Mouse (Mus musculus) gastrocnemius, postnatal 10 days (tissue): ENCODE results near the gene Zfhx3. TPM values are rescaled to one million over a fixed set of nuclear protein-coding genes. Genes with fewer than 3 reads are reported as not detected.

Experiments used
- DNase-seq: peaks from one replicate; pipeline ENCODE4 v3.0.0; 2021; ENCODE audit warnings: mixed read lengths
- total RNA-seq, 2 experiments: library from RNA; stranded (reverse); gene quantifications; 2 replicates each; pipeline ENCODE4 v1.2.3; 2021

Zfhx3 gene
- total RNA-seq, 2 experiments from 2014 or later = 11.0 to 12.5 TPM

- DNase-seq = no peak
Measured at GRCm38 (mm10) chr8:108361402-108361801, 419.0 kb downstream of the Zfhx3 start.

- no peak for DNase-seq
Measured at GRCm38 (mm10) chr8:108362421-108362820, 420.0 kb downstream of the Zfhx3 start.

GRCm38 (mm10) chr8:108363435-108363834 lies 421.0 kb downstream of the Zfhx3 start:
- no peak for DNase-seq

GRCm38 (mm10) chr8:108363856-108364255 lies 421.4 kb downstream of the Zfhx3 start:
- no peak for DNase-seq

- no peak for DNase-seq
Measured at GRCm38 (mm10) chr8:108369081-108369480, 426.6 kb downstream of the Zfhx3 start.

- no peak for DNase-seq
Measured at GRCm38 (mm10) chr8:108370731-108371130, 428.3 kb downstream of the Zfhx3 start.

- DNase-seq = no peak
Measured at GRCm38 (mm10) chr8:108373046-108373445, 430.6 kb downstream of the Zfhx3 start.

GRCm38 (mm10) chr8:108378036-108378435 lies 435.6 kb downstream of the Zfhx3 start:
- no peak for DNase-seq

- no peak for DNase-seq
Measured at GRCm38 (mm10) chr8:108383121-108383520, 440.7 kb downstream of the Zfhx3 start.

- peak; percentile 20 for DNase-seq
Measured at GRCm38 (mm10) chr8:108387160-108387912, 444.9 kb downstream of the Zfhx3 start.

- no peak for DNase-seq
Measured at GRCm38 (mm10) chr8:108387913-108388274, 445.4 kb downstream of the Zfhx3 start.

GRCm38 (mm10) chr8:108392909-108393308 lies 450.5 kb downstream of the Zfhx3 start:
- DNase-seq = no peak

- DNase-seq = no peak
Measured at GRCm38 (mm10) chr8:108402149-108402548, 459.7 kb downstream of the Zfhx3 start.

GRCm38 (mm10) chr8:108406716-108407494 lies 464.5 kb downstream of the Zfhx3 start:
- DNase-seq = no peak

- DNase-seq = no peak
Measured at GRCm38 (mm10) chr8:108419162-108419844, 476.9 kb downstream of the Zfhx3 start.

GRCm38 (mm10) chr8:108422521-108422920 lies 480.1 kb downstream of the Zfhx3 start:
- no peak for DNase-seq

- DNase-seq = peak; percentile 32
Measured at GRCm38 (mm10) chr8:108424337-108424736, 481.9 kb downstream of the Zfhx3 start.

- DNase-seq = no peak
Measured at GRCm38 (mm10) chr8:108433321-108433720, 490.9 kb downstream of the Zfhx3 start.

GRCm38 (mm10) chr8:108434510-108434909 lies 492.1 kb downstream of the Zfhx3 start:
- no peak for DNase-seq

- DNase-seq = no peak
Measured at GRCm38 (mm10) chr8:108436336-108436735, 493.9 kb downstream of the Zfhx3 start.

- DNase-seq = no peak
Measured at GRCm38 (mm10) chr8:108437316-108437830, 494.9 kb downstream of the Zfhx3 start.

- no peak for DNase-seq
Measured at GRCm38 (mm10) chr8:108440476-108440875, 498.0 kb downstream of the Zfhx3 start.

GRCm38 (mm10) chr8:108450847-108451246 lies 508.4 kb downstream of the Zfhx3 start:
- no peak for DNase-seq
